Mouse (Mus musculus) hindbrain, embryonic 15.5 days (tissue): Measurements from ENCODE around the gene Atg4d. TPM values are rescaled to one million over a fixed set of nuclear protein-coding genes. Genes with fewer than 3 reads are reported as not detected.
"Not testable (repeated sequence)": the region's sequence is repeated elsewhere in the genome, so short reads cannot be mapped to it uniquely, and the experiment has no call there.

Experiments used
- ATAC-seq: fragments of 200-750 bp; cut with Nextera tagmentation; 2 replicates; pipeline ENCODE4 v1.8.0; 2017; ENCODE audit warnings: low read depth, moderate number of reproducible peaks, moderate TSS enrichment; ENCODE audit not compliant: low FRiP score
- H3K27ac ChIP-seq: fragments of 300-500 bp; sonication (generic); replicated peaks from 2 replicates; pipeline ENCODE4 v1.5.1; 2015; ENCODE audit warnings: mild to moderate bottlenecking, inconsistent platforms
- H3K27me3 ChIP-seq: fragments of 300-500 bp; sonication (generic); 2 replicates; pipeline ENCODE4 v1.6.1; 2015; ENCODE audit warnings: control low read depth, inconsistent platforms
- H3K36me3 ChIP-seq: fragments of 300-500 bp; sonication (generic); 2 replicates; pipeline ENCODE4 v1.6.1; 2015; ENCODE audit warnings: control low read depth, inconsistent platforms
- H3K4me1 ChIP-seq: fragments of 300-500 bp; sonication (generic); replicated peaks from 2 replicates; pipeline ENCODE4 v1.6.1; 2015; ENCODE audit warnings: control low read depth, inconsistent platforms
- H3K4me2 ChIP-seq: fragments of 300-500 bp; sonication (generic); 2 replicates; pipeline ENCODE4 v1.6.1; 2015; ENCODE audit warnings: moderate library complexity, mild to moderate bottlenecking, inconsistent platforms
- H3K4me3 ChIP-seq: fragments of 300-500 bp; sonication (generic); 2 replicates; pipeline ENCODE4 v1.5.1; 2015; ENCODE audit warnings: mild to moderate bottlenecking, inconsistent platforms
- H3K9ac ChIP-seq: fragments of 300-500 bp; sonication (generic); 2 replicates; pipeline ENCODE4 v1.6.1; 2015; ENCODE audit warnings: inconsistent platforms
- H3K9me3 ChIP-seq: fragments of 300-500 bp; sonication (generic); 2 replicates; pipeline ENCODE4 v1.6.1; 2016; ENCODE audit warnings: control low read depth, inconsistent platforms
- WGBS: fragments of 180-500 bp; shearing (Covaris S2); methylation state at CpG from one replicate; pipeline ENCODE4 v1.1.7; 2015; 5-methylcytosine and 5-hydroxymethylcytosine counted together
- polyA plus RNA-seq: library from polyadenylated mRNA; unstranded; fragments of >200 nt; fragmentation: Nextera tagmentation; extraction: Ambion mirVana; gene quantifications from 2 replicates; pipeline ENCODE4 v1.2.1, GENCODE M21; 2015

Gene Atg4d
- polyA plus RNA-seq = 47.6 and 53.7 TPM in 2 replicates

GRCm38 (mm10) chr9:21265000-21265561, at the start of gene Atg4d:
Atg4d (plus strand) TSS chr9:21265293.
- Histone ChIP-seq H3K27me3 (no peaks in the 10 kb centered on the region), H3K4me2 (peak within 1 kb of the TSS; percentile 85), H3K9me3 (no peaks in the 10 kb centered on the region), H3K4me1 (peaks cover 25% of the 10 kb centered on the region), H3K9ac (peak within 1 kb of the TSS; percentile 77), H3K36me3 (peaks cover 25% of the 10 kb centered on the region), H3K27ac (peak within 1 kb of the TSS; percentile 82), H3K4me3 (peak within 1 kb of the TSS; percentile 76)
- peak; percentile 97 for ATAC-seq
- under 1% methylated on average over 49 of the region's 49 CpGs for WGBS

DNA sequence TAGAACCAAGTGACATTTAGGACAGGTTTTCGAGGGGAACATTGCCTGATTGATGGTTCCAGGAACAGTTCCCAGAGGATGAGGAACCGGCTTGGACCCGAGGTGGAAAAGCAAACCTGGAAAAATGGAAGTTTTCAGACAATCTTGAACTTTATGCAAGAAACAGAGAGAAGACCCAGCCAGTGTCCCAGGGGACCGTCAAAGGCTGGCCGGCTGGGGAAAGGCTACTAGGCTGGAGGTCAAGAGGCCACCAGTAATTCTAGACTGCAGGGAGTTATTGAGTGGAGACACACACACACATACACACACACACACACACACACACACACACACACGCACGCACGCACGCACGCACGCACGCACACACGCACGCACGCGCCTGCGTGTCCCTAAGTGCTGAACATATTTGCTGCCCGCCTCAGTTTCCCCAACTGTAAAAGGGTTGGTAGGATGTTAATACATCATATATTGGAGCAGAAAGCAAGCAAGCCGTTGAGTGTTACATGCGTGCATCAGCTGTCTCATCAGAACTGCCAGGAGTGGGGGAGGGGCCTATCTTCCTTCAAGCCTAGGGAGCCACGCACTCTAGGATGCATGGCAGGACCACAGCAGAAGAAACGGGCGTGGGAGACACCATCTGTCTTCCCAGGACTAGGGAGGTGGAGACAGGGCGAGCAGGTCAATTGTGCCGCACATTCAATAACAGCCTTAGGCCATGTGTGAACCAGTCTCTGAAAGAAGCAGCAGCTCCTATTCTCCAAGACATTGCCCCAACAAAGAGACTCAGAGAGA, 48.8 kb upstream of the Atg4d start:
- no peak overlapping the region for H3K4me2 ChIP-seq
- no peak for ATAC-seq
- peaks cover 12% of the 10 kb centered on the region for H3K4me1 ChIP-seq
- H3K36me3 ChIP-seq = peaks cover 9% of the 10 kb centered on the region; the same call in 1 of the 2 replicates
- no peak overlapping the region for H3K27ac ChIP-seq
- H3K9me3 ChIP-seq = no peaks in the 10 kb centered on the region
- H3K9ac ChIP-seq = no peak overlapping the region
- 64% methylated on average over 25 of the region's 25 CpGs for WGBS
- H3K27me3 ChIP-seq = no peaks in the 10 kb centered on the region
- no peak overlapping the region for H3K4me3 ChIP-seq

GRCm38 (mm10) chr9:21219820-21220219, 45.3 kb upstream of the Atg4d start:
- H3K36me3 ChIP-seq = no peaks in the 10 kb centered on the region
- H3K9me3 ChIP-seq = no peaks in the 10 kb centered on the region
- no peak overlapping the region for H3K27ac ChIP-seq
- ATAC-seq = no peak
- no peak overlapping the region for H3K4me3 ChIP-seq
- H3K4me2 ChIP-seq = no peak overlapping the region
- no peak overlapping the region for H3K9ac ChIP-seq
- WGBS = 55% methylated on average over 3 of the region's 3 CpGs
- peaks cover 13% of the 10 kb centered on the region for H3K4me1 ChIP-seq
- H3K27me3 ChIP-seq = no peaks in the 10 kb centered on the region

GRCm38 (mm10) chr9:21220490-21221382, 44.4 kb upstream of the Atg4d start:
- Histone ChIP-seq H3K36me3 (no peaks in the 10 kb centered on the region), H3K27ac (no peak overlapping the region), H3K9me3 (no peaks in the 10 kb centered on the region), H3K4me1 (peaks cover 16% of the 10 kb centered on the region), H3K4me2 (peak overlapping the region; percentile 51), H3K27me3 (no peaks in the 10 kb centered on the region), H3K9ac (peak overlapping the region; percentile 1; the same call in 1 of the 2 replicates), H3K4me3 (peak overlapping the region; percentile 27)
- peak; percentile 91 for ATAC-seq
- WGBS = 16% methylated on average over 21 of the region's 21 CpGs

DNA sequence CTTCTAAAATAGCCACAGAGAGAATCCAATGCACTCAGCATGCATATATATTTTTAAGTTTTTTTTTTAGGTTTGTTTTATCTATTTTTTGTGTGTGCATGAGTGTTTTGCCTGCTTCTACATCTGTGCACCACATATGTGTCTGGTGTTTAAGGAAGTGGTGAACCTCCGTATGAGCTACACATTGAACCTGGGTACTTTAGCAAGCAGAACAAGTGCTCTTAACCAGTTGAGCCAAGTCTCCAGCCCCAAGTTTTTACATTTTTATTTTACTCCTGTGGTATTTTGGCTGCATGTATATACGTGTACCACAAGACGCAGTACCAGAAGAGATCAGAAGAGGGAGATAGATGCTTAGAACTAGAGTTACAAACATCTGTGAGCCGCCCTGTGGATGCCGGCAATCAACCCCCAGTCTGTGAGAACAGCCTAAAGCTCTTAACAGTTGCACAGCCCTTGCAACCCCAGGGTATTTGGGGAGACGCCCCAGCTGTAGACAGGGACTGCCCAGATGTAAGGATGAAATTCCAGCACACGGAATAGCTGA, 43.6 kb upstream of the Atg4d start:
- H3K4me2 ChIP-seq = peak overlapping the region; percentile 51
- H3K36me3 ChIP-seq = no peaks in the 10 kb centered on the region
- ATAC-seq = no peak
- no peak overlapping the region; the same call in 1 of the 2 replicates for H3K4me3 ChIP-seq
- H3K9ac ChIP-seq = no peak overlapping the region
- H3K27me3 ChIP-seq = no peaks in the 10 kb centered on the region
- no peak overlapping the region for H3K27ac ChIP-seq
- H3K4me1 ChIP-seq = peaks cover 13% of the 10 kb centered on the region
- H3K9me3 ChIP-seq = no peaks in the 10 kb centered on the region
- 18% methylated on average over 7 of the region's 7 CpGs for WGBS

DNA sequence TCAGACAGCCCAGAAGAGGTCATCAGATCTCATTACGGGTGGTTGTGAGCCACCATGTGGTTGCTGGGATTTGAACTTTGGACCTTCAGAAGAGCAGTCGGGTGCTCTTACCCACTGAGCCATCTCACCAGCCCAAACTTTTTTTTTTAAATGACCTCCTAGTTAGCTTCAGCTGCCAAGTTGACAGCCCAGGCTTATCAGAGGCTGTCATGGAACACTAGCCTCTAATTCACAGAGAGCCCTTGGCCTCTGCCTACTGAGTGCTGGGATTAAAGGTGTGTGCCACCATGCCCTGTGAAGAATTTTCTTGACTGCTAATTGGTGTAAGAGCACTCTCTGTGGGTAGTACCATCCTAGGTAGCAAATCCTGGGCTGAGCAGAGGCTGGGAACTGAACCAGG, 41.6 kb upstream of the Atg4d start:
- not testable (repeated sequence) for H3K9me3 ChIP-seq, H3K36me3 ChIP-seq, H3K27me3 ChIP-seq, H3K4me2 ChIP-seq, ATAC-seq, H3K9ac ChIP-seq, H3K4me3 ChIP-seq, H3K27ac ChIP-seq
- 98% methylated on average over 2 of the region's 2 CpGs for WGBS
- H3K4me1 ChIP-seq = peaks cover 23% of the 10 kb centered on the region

GRCm38 (mm10) chr9:21223906-21224305, 41.2 kb upstream of the Atg4d start:
- H3K27ac ChIP-seq = no peak overlapping the region
- no peaks in the 10 kb centered on the region for H3K36me3 ChIP-seq
- no peak for ATAC-seq
- H3K4me2 ChIP-seq = no peak overlapping the region
- no peaks in the 10 kb centered on the region for H3K27me3 ChIP-seq
- peaks cover 23% of the 10 kb centered on the region for H3K4me1 ChIP-seq
- H3K4me3 ChIP-seq = no peak overlapping the region
- 89% methylated on average over 6 of the region's 6 CpGs for WGBS
- H3K9me3 ChIP-seq = no peaks in the 10 kb centered on the region
- no peak overlapping the region for H3K9ac ChIP-seq

- Histone ChIP-seq H3K4me2 (peak overlapping the region; percentile 51), H3K4me3 (peak overlapping the region; percentile 24), H3K27ac (no peak overlapping the region), H3K9me3 (no peaks in the 10 kb centered on the region), H3K27me3 (no peaks in the 10 kb centered on the region), H3K9ac (no peak overlapping the region), H3K36me3 (peaks cover 5% of the 10 kb centered on the region), H3K4me1 (peaks cover 23% of the 10 kb centered on the region)
- 20% methylated on average over 26 of the region's 26 CpGs for WGBS
- no peak for ATAC-seq
Measured at GRCm38 (mm10) chr9:21224576-21225414, 40.3 kb upstream of the Atg4d start.

DNA sequence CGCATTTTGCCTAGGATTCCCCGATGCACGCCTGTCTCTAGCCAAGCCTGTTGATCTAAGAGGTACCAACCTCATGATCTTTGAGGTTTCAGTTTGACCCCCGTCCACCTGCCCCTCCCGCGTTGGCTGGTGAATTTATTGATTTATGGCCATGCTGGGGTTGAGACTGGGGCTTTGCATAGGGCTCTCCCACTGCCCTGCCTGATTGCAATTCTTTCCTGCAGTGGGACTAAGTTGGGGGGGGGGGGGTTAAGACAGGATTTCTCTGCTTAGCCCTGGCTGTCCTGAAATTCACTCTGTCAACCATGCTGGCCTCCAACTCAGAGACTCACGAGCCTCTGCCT, 39.7 kb upstream of the Atg4d start:
- no peak for ATAC-seq

GRCm38 (mm10) chr9:21227342-21227741, 37.8 kb upstream of the Atg4d start:
- Histone ChIP-seq H3K4me2 (peak overlapping the region; percentile 55), H3K9me3 (no peaks in the 10 kb centered on the region), H3K9ac (peak overlapping the region; percentile 40), H3K36me3 (peaks cover 25% of the 10 kb centered on the region), H3K27ac (peak overlapping the region; percentile 18; the same call in 1 of the 2 replicates), H3K27me3 (no peaks in the 10 kb centered on the region), H3K4me1 (peaks cover 15% of the 10 kb centered on the region), H3K4me3 (peak overlapping the region; percentile 32)
- WGBS = 14% methylated on average over 16 of the region's 16 CpGs
- peak; percentile 57; the same call in 1 of the 2 replicates for ATAC-seq

More for the DNA sequence above, 39.7 kb upstream of the Atg4d start:
- H3K9me3 ChIP-seq = no peaks in the 10 kb centered on the region
- H3K27ac ChIP-seq = no peak overlapping the region
- H3K27me3 ChIP-seq = no peaks in the 10 kb centered on the region
- peaks cover 11% of the 10 kb centered on the region for H3K36me3 ChIP-seq
- no peak overlapping the region for H3K9ac ChIP-seq
- peaks cover 23% of the 10 kb centered on the region for H3K4me1 ChIP-seq
- peak overlapping the region; percentile 51 for H3K4me2 ChIP-seq
- 14% methylated on average over 7 of the region's 7 CpGs for WGBS
- peak overlapping the region; percentile 24 for H3K4me3 ChIP-seq

DNA sequence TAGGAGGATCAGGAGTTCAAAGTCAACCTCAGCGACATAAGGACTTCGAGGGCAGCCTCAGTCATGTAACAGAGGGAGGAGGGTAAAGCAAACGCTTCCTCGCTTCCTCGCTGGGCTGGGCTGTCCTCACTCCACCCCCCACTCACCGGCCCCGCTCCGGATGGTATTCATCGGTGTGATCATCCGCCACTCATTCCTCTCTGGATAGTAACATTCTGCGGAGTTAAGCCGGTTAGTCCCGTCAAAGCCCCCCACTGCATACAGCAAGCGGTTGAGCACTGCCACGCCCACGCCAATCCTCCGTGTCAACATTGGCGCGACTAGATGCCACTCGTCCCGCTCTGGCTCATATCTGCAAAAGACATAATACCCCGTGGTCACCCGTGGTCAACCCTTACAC, 33.5 kb upstream of the Atg4d start:
- no peak overlapping the region for H3K4me2 ChIP-seq
- no peak overlapping the region for H3K27ac ChIP-seq
- H3K27me3 ChIP-seq = no peaks in the 10 kb centered on the region
- peaks cover 25% of the 10 kb centered on the region for H3K4me1 ChIP-seq
- H3K36me3 ChIP-seq = peaks cover 40% of the 10 kb centered on the region
- H3K9me3 ChIP-seq = no peaks in the 10 kb centered on the region
- ATAC-seq = no peak
- no peak overlapping the region for H3K9ac ChIP-seq
- H3K4me3 ChIP-seq = no peak overlapping the region
- WGBS = 59% methylated on average over 23 of the region's 23 CpGs
